Comparison of ENCODE assay signal across 17 mouse cellular contexts in genomic region chr1:60015511-60015910, GRCm38 (mm10). TPM values are rescaled to one million over a fixed set of nuclear protein-coding genes. Genes with fewer than 3 reads are reported as not detected.
"Had no signal": no experiment of that assay in that cellular context is flagged by ENCODE, and none has a peak within 500 bp of the region (broad histone marks: within the 10 kb centered on the region; RNA-seq: fewer than 3 reads in every experiment).

No protein-coding gene starts in this region.

- H3K4me1 ChIP-seq: limb, embryonic 15.5 days; midbrain, embryonic 15.5 days had no signal

- H3K27ac ChIP-seq: kidney, postnatal 0 days; left cerebral cortex, adult 2 months; limb, embryonic 15.5 days; midbrain, embryonic 15.5 days; neural tube, embryonic 13.5 days had no signal

- H3K9me3 ChIP-seq: limb, embryonic 15.5 days; liver, embryonic 15.5 days; megakaryocyte, embryonic 14.5 days; midbrain, embryonic 15.5 days; neural tube, embryonic 13.5 days had no signal

- H3K4me2 ChIP-seq: limb, embryonic 15.5 days; lung, embryonic 14.5 days; midbrain, embryonic 11.5 days; midbrain, embryonic 15.5 days; neural tube, embryonic 13.5 days had no signal

- H3K4me3 ChIP-seq: left cerebral cortex, adult 2 months; limb, embryonic 15.5 days; liver, embryonic 15.5 days; midbrain, embryonic 15.5 days; neural tube, embryonic 13.5 days had no signal

- DNase-seq: kidney, adult 11 months; lung, embryonic 14.5 days; lung, postnatal 14 days; retina, postnatal 1 day; right cerebral cortex, postnatal 4 days; spleen, adult 18-20 months; thymus, adult 2 months; thymus, postnatal 25 days had no signal

- ATAC-seq: midbrain, embryonic 15.5 days had no signal

- H3K27me3 ChIP-seq: limb, embryonic 15.5 days; liver, embryonic 15.5 days; megakaryocyte, embryonic 14.5 days; midbrain, embryonic 15.5 days; neural tube, embryonic 13.5 days had no signal

- H3K9ac ChIP-seq: limb, embryonic 15.5 days; liver, embryonic 15.5 days; lung, embryonic 14.5 days; midbrain, embryonic 15.5 days; neural tube, embryonic 13.5 days had no signal

- H3K36me3 ChIP-seq: limb, embryonic 15.5 days; liver, embryonic 15.5 days; neural tube, embryonic 13.5 days had no signal

RNA-seq across cellular contexts. Expression of gene Ica1l, which starts 27.5 kb away (rescaled TPM):
- polyA plus RNA-seq: macrophage had no signal
